Comparison of ENCODE assay signal across 23 mouse cellular contexts in the genomic region with DNA sequence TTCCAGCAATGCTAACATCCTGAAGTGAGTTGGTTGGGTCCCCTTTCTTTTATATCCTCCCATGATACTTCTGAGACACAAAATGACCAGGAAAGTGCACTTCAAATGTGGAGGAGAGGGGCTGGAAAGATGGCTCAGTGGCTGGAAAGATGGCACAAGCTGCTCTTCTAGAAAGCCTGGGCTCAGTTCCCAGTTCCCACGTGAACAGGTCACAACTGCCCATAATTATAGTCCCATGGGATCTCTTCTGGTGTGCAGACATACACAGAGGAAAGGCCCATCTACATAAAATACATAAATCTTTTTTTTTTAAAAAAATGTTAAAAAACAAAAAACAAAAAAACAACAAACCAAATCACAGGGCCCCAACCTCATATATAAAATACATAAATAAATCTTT. TPM values are rescaled to one million over a fixed set of nuclear protein-coding genes. Genes with fewer than 3 reads are reported as not detected.
A peak's percentile ranks its signal among the peaks of the same experiment; 100 is the strongest.
DNase-seq lines count a peak whose midpoint lies in the region; ATAC-seq and TF ChIP-seq lines count a peak whose summit lies in the region.
"Had no signal": no experiment of that assay in that cellular context is flagged by ENCODE, and none has a peak within 500 bp of the region (broad histone marks: within the 10 kb centered on the region; RNA-seq: fewer than 3 reads in every experiment).

No protein-coding gene starts in this region.

- no peak overlapping the region for H3K4me2 ChIP-seq in hindbrain, postnatal 0 days (ENCODE audit: low read depth, low read length)
- no peak overlapping the region for H3K4me2 ChIP-seq in hindbrain, embryonic 14.5 days (replicated peaks)
- H3K4me2 ChIP-seq: embryonic facial prominence, embryonic 13.5 days; embryonic facial prominence, embryonic 15.5 days; forebrain, embryonic 12.5 days had no signal

- no peak for ATAC-seq in cerebellum, adult (ENCODE audit: insufficient number of reproducible peaks, low FRiP score, low TSS enrichment)
- ATAC-seq in hindbrain, postnatal 0 days: no peak
- ATAC-seq in hindbrain, embryonic 14.5 days (ENCODE audit: low FRiP score): no peak
- ATAC-seq: CD4-positive, CD25-positive, alpha-beta regulatory T cell, adult 4 months; forebrain, embryonic 14.5 days; forebrain, embryonic 16.5 days had no signal

- no peaks in the 10 kb centered on the region for H3K9me3 ChIP-seq in hindbrain, postnatal 0 days (ENCODE audit: low read length)
- no peaks in the 10 kb centered on the region for H3K9me3 ChIP-seq in hindbrain, embryonic 14.5 days (ENCODE audit: control insufficient read depth, low read length)
- H3K9me3 ChIP-seq: embryonic facial prominence, embryonic 13.5 days; embryonic facial prominence, embryonic 15.5 days; forebrain, embryonic 10.5 days; forebrain, embryonic 12.5 days; G1E had no signal

- no peaks in the 10 kb centered on the region for H3K27me3 ChIP-seq in hindbrain, postnatal 0 days (ENCODE audit: insufficient read depth, low read length)
- H3K27me3 ChIP-seq in hindbrain, embryonic 14.5 days (ENCODE audit: control insufficient read depth, insufficient read depth, low read length): no peaks in the 10 kb centered on the region
- H3K27me3 ChIP-seq: CH12.LX; embryonic facial prominence, embryonic 13.5 days; embryonic facial prominence, embryonic 15.5 days; forebrain, embryonic 12.5 days had no signal

- H3K36me3 ChIP-seq in hindbrain, postnatal 0 days (ENCODE audit: insufficient read depth, low read length): peaks cover 36% of the 10 kb centered on the region
- peaks cover 80% of the 10 kb centered on the region for H3K36me3 ChIP-seq in hindbrain, embryonic 14.5 days (replicated peaks; ENCODE audit: control insufficient read depth, insufficient read depth)

- no peak overlapping the region for H3K9ac ChIP-seq in hindbrain, postnatal 0 days (replicated peaks; ENCODE audit: low read length)
- no peak overlapping the region for H3K9ac ChIP-seq in hindbrain, embryonic 14.5 days
- H3K9ac ChIP-seq: embryonic facial prominence, embryonic 13.5 days; embryonic facial prominence, embryonic 15.5 days had no signal

- H3K27ac ChIP-seq in hindbrain, postnatal 0 days: no peak overlapping the region
- no peak overlapping the region for H3K27ac ChIP-seq in hindbrain, embryonic 14.5 days
- H3K27ac ChIP-seq: embryonic facial prominence, embryonic 13.5 days; embryonic facial prominence, embryonic 15.5 days; forebrain, embryonic 10.5 days; forebrain, embryonic 12.5 days had no signal

- DNase-seq in cerebellum, postnatal 10 days: peak; percentile 41 to 47
- peak; percentile 5 for DNase-seq in hindbrain, postnatal 0 days (ENCODE audit: low spot score)
- no peak for DNase-seq in hindbrain, embryonic 14.5 days (ENCODE audit: low spot score)
- DNase-seq in frontal cortex, postnatal 10 days (ENCODE audit: low spot score in 2 of 2): no peak
- DNase-seq: adrenal gland, adult 8-10 months; adrenal gland, postnatal 25 days; B cell, adult 2 months; cerebellum, adult 11-12 months; cerebellum, adult 2 months; cerebellum, adult 9-10 months; cerebellum, postnatal 36 days; embryo, embryonic 11 days had no signal

- peaks cover 12% of the 10 kb centered on the region for H3K4me1 ChIP-seq in hindbrain, postnatal 0 days (ENCODE audit: insufficient read depth, low read length)
- peaks cover 12% of the 10 kb centered on the region; the same call in 1 of the 2 replicates for H3K4me1 ChIP-seq in hindbrain, embryonic 14.5 days (replicated peaks; ENCODE audit: control insufficient read depth, insufficient read depth, low read length)

- no peak for TF ChIP-seq CTCF in hindbrain, postnatal 0 days (IDR thresholded peaks at IDR 0.05; ENCODE audit: low read depth)

- WGBS in hindbrain, postnatal 0 days: 44% methylated on average over 1 of the region's 1 CpGs
- WGBS in hindbrain, embryonic 14.5 days: 60% methylated on average over 1 of the region's 1 CpGs

- H3K4me3 ChIP-seq in hindbrain, postnatal 0 days (ENCODE audit: low read length): no peak overlapping the region
- H3K4me3 ChIP-seq in hindbrain, embryonic 14.5 days (replicated peaks; ENCODE audit: low read length): no peak overlapping the region
- H3K4me3 ChIP-seq: embryonic facial prominence, embryonic 13.5 days; embryonic facial prominence, embryonic 15.5 days; erythroblast, embryonic 14.5 days; forebrain, embryonic 10.5 days; forebrain, embryonic 12.5 days had no signal

RNA-seq across cellular contexts. Expression of gene Mettl13, which starts 5.1 kb away (rescaled TPM):
- total RNA-seq in hindbrain, postnatal 0 days (2014; rRNA removed): 7.6 and 9.7 TPM in 2 replicates
- 11.1 and 12.4 TPM in 2 replicates for polyA plus RNA-seq in hindbrain, postnatal 0 days (2015; fragmentation: Nextera tagmentation; extraction: Ambion mirVana)
- polyA plus RNA-seq in hindbrain, embryonic 14.5 days (2014; fragmentation: Nextera tagmentation; extraction: Ambion mirVana): 11.8 and 12.2 TPM in 2 replicates

RNA-seq across cellular contexts. Expression of gene Vamp4, which starts 27.1 kb away (rescaled TPM):
- 23.6 and 24.7 TPM in 2 replicates for total RNA-seq in hindbrain, postnatal 0 days (2014; rRNA removed)
- 77.7 and 78.2 TPM in 2 replicates for polyA plus RNA-seq in hindbrain, postnatal 0 days (2015; fragmentation: Nextera tagmentation; extraction: Ambion mirVana)
- polyA plus RNA-seq in hindbrain, embryonic 14.5 days (2014; fragmentation: Nextera tagmentation; extraction: Ambion mirVana): 70.6 and 80.0 TPM in 2 replicates

Comparison
In these comparisons a context has a peak if more than half of its experiments do, and no peak if none do; other contexts are left out.
1. DNase-seq: peak in cerebellum, postnatal 10 days (2 of 2) and hindbrain, postnatal 0 days (single experiment); none in hindbrain, embryonic 14.5 days (single experiment) and frontal cortex, postnatal 10 days (0 of 2).